Mouse (Mus musculus) layer of hippocampus, adult 9-10 months (tissue): ENCODE data around the gene Sertad2.

ENCODE experiments used
- DNase-seq: peaks from one replicate; pipeline ENCODE4 v3.0.0; 2022; ENCODE audit warnings: low spot score

Sertad2 gene

DNA sequence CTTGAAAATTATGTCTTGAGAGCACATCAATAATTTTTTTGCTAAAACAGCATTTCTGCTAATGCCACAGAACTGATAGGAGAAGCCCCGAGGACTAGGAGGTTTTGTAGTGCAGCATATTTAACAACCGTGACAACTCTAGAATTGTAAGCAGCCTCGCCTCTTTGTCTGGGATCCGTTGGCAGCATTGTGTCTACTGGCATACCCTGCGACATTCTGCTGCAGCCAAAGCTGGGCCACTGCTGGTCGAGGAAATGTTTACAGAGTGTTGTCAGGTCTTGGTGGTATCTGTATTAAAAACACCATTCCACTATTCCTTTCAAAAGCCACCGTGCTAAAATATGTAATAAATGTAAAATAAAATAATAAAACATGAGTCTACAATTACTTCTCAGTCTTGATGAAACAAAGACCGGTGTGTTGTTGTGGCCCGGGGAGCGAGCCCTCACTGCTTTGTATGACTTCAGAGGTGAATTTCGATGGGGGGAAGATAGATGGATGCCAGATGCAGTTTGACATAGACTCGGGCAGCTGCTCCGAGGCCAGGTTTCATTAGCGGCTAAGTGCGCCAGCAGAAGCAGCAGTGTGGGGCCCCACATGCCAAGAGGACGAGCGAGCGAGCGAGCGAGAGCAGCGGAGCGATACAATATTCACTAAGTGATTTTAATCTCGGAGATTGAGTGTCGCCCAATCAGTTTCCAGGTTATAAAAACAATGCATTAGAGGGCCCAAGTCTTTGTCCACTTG, 60.2 kb downstream of the Sertad2 start:
- peak; percentile 18 for DNase-seq

DNA sequence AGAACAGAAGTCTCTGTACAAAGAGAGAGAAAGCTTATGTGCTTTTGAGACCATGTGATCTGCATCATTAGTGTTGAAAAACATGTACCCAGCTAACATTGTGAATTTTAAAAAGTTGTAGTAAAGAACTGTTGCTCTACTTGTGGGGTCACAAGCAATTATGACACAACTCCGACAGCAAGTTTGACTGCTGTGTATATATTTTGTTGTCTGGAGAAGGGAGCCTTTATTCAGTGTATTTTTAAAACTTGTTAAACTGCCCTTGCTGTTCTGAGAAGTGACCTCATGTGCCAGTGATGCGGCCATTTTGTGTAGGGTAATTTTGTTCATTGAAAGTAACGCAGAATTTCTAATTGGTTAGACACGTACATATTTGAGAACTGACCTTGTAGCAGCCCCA, 61.1 kb downstream of the Sertad2 start:
- no peak for DNase-seq

DNA sequence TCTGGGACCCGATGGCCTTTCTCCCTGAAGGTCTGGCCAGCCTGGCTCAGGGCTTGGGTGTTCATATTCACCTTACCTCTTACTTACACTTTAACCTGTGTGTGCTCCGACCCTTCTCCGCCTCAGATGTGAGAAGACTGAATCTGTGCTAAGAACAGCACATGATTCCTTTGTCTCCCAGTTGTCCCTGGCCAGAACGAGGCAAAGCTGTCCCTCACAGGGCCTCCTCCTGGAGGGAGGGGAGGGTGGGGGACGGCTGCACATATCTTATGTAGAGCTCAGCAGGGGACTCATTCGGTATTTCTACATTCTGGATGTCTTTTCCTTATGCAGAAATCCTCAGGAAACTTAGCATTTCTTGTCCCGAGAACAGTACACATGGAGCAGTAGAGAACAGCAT, 62.6 kb downstream of the Sertad2 start:
- no peak for DNase-seq

DNA sequence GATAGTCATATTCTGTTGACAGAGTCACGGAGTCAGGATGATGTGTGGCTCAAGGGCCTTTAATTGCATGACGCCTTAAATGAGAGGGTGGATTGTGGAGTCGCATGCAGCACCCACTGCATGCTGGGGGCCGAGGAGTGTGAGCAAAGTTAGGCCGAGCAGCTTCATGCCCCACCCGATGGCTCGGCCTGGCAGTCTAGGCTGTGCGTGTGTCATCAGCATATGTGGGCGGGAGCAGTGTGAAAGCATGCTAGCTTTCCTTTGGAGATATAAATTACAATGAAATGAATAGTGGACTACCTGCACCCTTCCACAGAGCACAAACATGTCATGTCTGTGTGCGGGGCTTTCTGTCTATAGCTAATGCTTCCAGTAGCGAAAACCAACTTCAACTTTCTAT, 65.4 kb downstream of the Sertad2 start:
- no peak for DNase-seq

GRCm38 (mm10) chr11:20613223-20613622, 70.2 kb downstream of the Sertad2 start:
- DNase-seq = no peak

DNA sequence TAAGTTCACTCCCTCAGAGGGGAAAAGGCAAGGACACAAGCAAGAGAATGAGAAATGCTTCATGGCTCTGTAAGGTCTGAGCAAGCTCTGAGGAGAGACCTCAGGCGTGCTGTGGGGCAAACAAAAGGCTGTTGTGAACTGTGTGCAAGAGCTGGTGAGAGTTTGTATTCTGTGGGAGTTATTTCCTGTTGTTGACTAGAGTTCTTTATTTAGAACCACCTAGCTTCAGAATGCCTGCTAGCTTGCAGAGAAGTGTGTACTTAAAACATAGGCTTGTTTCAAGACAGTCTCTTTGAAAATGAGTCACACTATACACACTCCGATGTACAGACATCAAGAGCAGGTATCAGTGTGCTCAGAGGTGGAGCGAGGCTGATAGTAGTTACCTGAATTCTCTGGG, 73.0 kb downstream of the Sertad2 start:
- no peak for DNase-seq

- DNase-seq = no peak
Observed at GRCm38 (mm10) chr11:20627146-20627545, 84.1 kb downstream of the Sertad2 start.

GRCm38 (mm10) chr11:20628216-20628615, 85.2 kb downstream of the Sertad2 start:
- no peak for DNase-seq

DNA sequence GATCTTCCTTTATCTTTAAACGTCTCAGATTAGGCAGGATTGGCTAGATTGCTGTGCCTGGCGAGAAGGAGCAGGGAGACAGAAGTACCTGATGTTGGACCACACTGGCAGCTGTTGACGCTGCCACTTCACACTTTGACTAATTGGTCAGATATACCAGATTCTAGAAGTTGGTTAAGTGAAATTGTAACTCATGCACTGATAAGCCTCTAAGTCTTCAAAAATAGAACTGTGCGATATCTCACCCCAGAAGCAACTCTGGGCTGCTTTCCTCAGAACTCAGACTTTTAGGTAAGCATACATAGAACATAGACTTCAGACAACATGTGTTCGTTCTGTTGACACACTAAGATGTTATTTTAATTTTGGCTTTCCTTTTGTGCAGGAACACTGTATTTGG, 86.6 kb downstream of the Sertad2 start:
- no peak for DNase-seq

DNA sequence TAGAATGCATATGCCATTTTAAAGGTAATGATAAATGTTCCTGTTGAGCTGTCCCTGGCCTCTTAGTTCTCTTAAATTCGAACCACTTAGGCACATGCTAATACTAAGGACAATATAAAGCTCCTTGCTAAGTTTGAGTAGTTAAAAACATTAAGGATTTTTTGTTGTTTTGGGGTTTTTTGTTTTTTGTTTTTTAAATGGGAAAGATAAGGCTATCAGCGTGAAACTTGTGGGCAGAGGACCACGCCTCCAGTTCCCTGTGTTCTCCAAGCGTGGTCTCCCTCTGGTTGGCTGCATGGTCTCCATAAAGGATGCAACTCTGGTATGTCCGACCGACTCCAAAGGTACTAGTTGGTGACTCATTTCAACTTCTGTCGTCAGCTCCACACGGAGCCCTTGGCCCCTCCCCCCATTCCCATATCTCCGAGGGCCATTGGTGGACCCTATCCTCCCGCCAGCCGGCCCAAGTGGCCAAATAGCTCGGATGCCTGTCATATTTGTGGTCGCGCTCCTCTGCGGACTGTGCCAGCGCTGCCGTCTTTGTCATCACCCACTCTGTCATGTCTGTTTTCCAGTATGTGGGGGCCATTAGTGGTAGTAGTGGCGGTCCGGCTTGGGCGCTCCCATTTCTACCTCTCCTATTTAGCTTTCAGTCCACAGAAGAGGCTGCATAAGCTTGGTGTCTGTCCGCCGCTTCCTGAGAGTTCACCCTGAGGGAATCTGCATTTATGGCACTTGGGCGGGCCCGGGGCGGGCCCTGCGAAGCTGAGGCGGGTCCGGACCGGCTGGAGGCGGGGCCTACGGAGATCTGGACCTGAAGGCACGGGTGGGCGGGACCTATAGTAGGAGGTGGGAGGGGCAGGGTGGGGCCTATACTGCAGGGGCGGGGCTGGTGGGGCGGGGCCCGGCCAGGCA, 88.2 kb downstream of the Sertad2 start:
- peak; percentile 90 for DNase-seq

GRCm38 (mm10) chr11:20631941-20632618, 89.0 kb downstream of the Sertad2 start:
- no peak for DNase-seq

DNA sequence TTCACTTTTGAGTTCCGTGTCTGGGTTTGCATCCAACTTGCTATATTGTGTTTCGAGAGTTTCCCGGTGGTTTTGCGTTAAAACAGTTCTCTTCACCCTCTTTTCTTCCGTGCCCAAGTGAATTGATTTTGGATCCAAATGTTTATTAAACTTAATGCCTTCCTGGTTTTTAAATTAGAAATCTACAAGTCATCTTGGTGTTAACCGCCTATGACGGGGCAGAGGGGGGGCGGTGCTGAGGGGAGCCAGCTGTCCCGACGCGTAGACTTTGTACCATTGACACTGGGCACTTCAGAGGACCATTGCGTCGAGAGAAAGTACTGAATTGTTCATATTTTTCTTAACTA, 89.5 kb downstream of the Sertad2 start:
- DNase-seq = no peak

GRCm38 (mm10) chr11:20634543-20634942, 91.5 kb downstream of the Sertad2 start:
- DNase-seq = no peak

GRCm38 (mm10) chr11:20635646-20636045, 92.6 kb downstream of the Sertad2 start:
- no peak for DNase-seq

DNA sequence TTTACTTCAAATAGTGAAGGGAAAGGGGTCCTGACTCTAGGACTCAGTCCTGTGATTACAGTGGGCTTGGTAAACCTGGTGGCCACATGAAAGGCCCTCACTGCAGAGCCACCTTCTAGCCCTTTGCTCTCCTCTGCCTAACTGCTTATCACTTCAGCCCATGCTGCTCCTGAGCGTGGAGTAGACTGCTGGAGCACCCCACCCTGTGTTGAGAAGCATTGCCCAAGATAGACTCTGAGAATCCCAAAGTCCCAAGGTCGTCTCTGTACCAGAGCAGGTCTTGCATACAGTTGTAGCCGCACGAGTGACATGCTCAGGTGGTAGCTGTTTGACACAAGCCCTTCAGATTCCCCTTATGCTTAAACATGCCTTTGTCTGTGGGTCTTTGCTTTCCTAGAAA, 93.1 kb downstream of the Sertad2 start:
- no peak for DNase-seq

GRCm38 (mm10) chr11:20637060-20637459, 94.0 kb downstream of the Sertad2 start:
- no peak for DNase-seq

DNA sequence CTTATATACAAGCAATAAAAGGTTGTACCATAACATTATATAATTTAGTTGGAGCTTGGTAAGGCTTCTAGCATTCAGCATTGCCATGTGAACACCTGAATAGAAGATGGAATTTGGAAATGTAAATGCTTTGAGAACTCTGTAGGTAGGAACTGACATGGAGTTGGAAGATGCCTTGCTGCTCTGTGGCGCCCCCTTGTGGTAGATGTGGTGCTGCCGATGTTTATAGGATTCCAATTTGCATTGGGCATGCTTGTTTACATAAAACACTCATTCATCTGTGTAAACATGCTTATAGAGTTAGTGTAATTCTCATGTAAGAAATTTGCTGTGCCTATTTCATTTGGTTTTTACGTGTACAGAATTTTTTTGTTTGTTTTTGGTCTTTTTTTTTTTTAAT, 95.8 kb downstream of the Sertad2 start:
- peak; percentile 54 for DNase-seq

- DNase-seq = no peak
Observed at GRCm38 (mm10) chr11:20639918-20640447, 96.9 kb downstream of the Sertad2 start.

DNA sequence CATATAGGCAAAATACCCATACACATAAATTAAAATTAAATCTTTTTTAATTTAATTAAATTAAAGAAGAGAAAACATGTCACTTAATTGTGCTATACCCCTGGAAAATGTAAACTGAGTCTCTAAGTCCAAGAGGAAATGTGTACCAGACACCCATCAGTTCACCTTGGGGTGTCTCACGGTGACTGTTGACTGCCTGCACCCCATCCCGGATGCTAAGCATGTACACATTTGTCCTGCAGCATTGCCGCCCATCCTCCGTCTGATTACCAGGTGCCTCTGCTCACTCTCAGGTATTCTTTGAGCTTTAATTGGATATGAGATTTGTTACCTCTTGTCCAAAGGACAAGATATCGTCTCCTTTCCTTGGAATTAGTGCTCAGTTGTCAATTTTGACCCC, 99.3 kb downstream of the Sertad2 start:
- no peak for DNase-seq

DNA sequence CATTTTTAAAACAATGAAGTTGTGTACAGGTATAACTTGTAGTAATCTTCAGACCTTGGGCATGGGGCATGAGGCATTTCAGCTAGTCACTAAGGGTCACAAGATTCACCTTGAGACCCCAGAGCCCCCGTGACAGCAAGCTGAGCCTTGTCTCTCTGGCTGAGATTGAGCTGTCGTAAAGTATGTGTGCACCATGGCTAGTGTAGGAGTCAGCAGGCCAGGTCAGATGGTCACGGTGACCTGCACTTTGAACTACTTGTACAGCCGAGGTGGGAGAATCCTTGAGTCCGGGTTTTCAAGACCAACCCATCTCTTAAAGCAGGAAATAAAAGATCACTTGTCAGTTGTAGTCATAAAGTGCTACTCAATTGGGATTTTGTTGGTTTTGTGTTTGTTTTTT, 100.1 kb downstream of the Sertad2 start:
- DNase-seq = no peak

DNA sequence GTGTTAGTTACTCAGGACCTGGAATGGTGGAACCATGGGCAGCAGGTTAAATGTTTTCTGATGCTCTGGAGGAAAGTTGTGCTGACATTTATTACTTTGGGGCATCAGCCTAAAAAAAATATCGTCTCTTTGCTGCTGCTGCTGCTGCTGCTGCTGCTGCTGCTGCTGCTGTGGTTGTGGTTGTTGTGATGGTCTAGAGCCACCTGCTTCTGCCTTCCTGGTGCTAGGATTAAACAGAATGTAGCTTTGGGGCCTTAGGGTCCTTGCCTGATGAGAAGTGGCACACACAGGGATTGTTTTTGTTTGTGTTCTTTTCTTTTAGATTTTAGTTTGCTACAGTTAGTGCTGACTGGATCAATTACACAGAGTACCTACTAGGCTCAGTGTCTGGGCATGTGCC, 101.1 kb downstream of the Sertad2 start:
- no peak for DNase-seq

GRCm38 (mm10) chr11:20644872-20645271, 101.8 kb downstream of the Sertad2 start:
- DNase-seq = no peak

- DNase-seq = no peak
Observed at GRCm38 (mm10) chr11:20645521-20645920, 102.5 kb downstream of the Sertad2 start.
